Mouse (Mus musculus): Measurements from ENCODE around the gene Actr1a. TPM values are rescaled to one million over a fixed set of nuclear protein-coding genes. Genes with fewer than 3 reads are reported as not detected.

Actr1a gene
- polyA plus RNA-seq, 1 experiment from 2014 or later = 188 TPM

DNA sequence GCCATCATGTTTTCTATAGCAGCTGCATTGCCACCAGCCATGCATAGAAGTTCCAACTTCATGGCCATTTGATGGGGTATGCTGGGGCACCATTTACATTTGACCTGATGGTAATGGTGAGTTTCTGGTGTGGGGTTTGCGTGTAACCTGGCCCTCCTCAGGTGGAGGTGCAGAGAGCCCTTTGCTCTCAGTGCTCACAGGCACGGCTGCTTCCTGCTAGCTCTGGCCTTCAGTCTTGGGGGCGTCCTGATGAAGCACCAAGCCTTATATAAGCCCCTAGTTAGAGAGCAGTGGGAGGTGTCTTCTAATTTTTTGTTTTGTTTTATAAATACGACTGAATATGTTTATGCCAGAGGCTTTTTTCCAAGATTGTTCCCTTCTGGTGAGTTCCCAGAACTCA lies 22.5 kb upstream of the Actr1a start:
- Histone ChIP-seq H3K27me3 (ENCODE audit: low read depth, poor library complexity, severe bottlenecking) (no peaks in the 10 kb centered on the region), H3K4me1 (peaks cover 28% of the 10 kb centered on the region), H3K36me3 (peaks cover 11% of the 10 kb centered on the region), H3K27ac (replicated peaks) (no peak overlapping the region), H3K9me3 (replicated peaks) (no peaks in the 10 kb centered on the region), H3K4me3 (no peak overlapping the region)
- 88% methylated on average over 4 of the region's 4 CpGs for WGBS
- DNase-seq (ENCODE audit: low spot score) = no peak

DNA sequence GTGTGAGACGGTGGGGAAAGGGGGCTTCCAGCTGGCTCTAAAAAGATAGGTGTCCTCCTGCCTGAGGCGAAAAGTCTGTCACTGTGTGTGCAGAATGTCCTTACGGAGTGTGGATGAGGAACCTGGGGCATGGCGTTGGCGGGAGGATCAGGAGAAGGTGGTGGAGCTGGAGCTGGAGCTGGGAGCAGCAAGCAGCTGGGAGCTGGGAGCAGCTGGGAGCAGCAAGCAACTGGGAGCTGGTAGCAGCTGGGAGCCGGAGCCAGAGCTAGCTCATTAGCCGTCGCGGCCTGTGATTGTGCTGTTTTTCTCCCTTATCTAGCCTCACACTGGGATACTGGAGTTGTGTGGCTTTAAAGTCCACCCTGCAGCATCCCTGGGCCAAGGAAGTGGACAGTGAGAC lies 20.7 kb upstream of the Actr1a start:
- 79% methylated on average over 9 of the region's 9 CpGs for WGBS
- H3K4me1 ChIP-seq = peaks cover 11% of the 10 kb centered on the region
- no peak for DNase-seq (ENCODE audit: low spot score)
- 0 out of 2 replicates have a peak overlapping the region, but pooled peaks have one; percentile 13 for H3K27ac ChIP-seq (replicated peaks)
- no peaks in the 10 kb centered on the region for H3K9me3 ChIP-seq (replicated peaks)
- no peak overlapping the region for H3K4me3 ChIP-seq
- H3K27me3 ChIP-seq (ENCODE audit: low read depth, poor library complexity, severe bottlenecking) = no peaks in the 10 kb centered on the region
- H3K36me3 ChIP-seq = peaks cover 24% of the 10 kb centered on the region

DNA sequence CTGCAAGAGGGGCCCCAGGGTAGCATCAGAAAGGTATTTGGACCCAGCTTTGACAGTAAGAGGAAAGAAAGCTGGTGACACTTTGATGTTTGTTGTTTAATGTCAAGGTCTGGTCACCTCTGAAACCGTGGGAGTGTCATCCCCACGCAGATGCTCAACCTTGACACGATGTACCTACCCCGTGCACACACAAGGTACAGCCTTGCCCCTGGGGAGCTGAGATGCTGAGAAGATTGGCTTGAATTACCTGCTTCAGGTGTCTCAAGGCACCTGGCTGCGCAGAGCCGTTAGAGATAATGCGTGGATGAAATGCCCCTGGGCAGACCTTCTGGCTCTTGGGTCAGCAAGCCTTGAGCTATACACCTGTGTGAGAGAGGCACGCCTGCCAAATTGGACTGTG lies 18.9 kb upstream of the Actr1a start:
- H3K9me3 ChIP-seq (replicated peaks) = no peaks in the 10 kb centered on the region
- no peak overlapping the region for H3K27ac ChIP-seq (replicated peaks)
- DNase-seq (ENCODE audit: low spot score) = no peak
- 95% methylated on average over 8 of the region's 8 CpGs for WGBS
- H3K4me3 ChIP-seq = no peak overlapping the region
- no peaks in the 10 kb centered on the region for H3K27me3 ChIP-seq (ENCODE audit: low read depth, poor library complexity, severe bottlenecking)
- H3K4me1 ChIP-seq = peaks cover 7% of the 10 kb centered on the region
- H3K36me3 ChIP-seq = peaks cover 42% of the 10 kb centered on the region

DNA sequence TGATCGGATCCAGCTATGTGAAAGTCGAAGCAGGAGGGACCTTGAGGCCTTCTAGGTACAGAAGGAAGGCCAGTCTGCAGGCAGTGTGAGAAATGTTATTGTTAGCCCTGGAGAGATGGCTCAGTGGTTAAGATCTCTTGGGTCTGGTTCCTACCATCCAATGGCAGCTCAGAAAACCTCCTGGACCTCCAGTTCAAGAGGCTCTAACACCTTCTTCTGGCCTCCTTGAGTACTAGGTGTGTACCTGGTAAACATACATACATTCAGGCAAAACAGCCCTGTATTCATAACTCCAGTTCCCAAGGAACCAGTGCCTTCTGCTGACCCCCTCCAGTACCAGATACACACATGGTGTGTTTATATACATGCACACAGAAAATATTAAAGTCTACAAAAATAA lies 18.4 kb upstream of the Actr1a start:
- no peak for DNase-seq (ENCODE audit: low spot score)
- no peaks in the 10 kb centered on the region for H3K9me3 ChIP-seq (replicated peaks)
- no peak overlapping the region for H3K27ac ChIP-seq (replicated peaks)
- no peaks in the 10 kb centered on the region for H3K27me3 ChIP-seq (ENCODE audit: low read depth, poor library complexity, severe bottlenecking)
- 93% methylated on average over 2 of the region's 2 CpGs for WGBS
- H3K36me3 ChIP-seq = peaks cover 46% of the 10 kb centered on the region
- no peak overlapping the region for H3K4me3 ChIP-seq
- peaks cover 12% of the 10 kb centered on the region for H3K4me1 ChIP-seq

DNA sequence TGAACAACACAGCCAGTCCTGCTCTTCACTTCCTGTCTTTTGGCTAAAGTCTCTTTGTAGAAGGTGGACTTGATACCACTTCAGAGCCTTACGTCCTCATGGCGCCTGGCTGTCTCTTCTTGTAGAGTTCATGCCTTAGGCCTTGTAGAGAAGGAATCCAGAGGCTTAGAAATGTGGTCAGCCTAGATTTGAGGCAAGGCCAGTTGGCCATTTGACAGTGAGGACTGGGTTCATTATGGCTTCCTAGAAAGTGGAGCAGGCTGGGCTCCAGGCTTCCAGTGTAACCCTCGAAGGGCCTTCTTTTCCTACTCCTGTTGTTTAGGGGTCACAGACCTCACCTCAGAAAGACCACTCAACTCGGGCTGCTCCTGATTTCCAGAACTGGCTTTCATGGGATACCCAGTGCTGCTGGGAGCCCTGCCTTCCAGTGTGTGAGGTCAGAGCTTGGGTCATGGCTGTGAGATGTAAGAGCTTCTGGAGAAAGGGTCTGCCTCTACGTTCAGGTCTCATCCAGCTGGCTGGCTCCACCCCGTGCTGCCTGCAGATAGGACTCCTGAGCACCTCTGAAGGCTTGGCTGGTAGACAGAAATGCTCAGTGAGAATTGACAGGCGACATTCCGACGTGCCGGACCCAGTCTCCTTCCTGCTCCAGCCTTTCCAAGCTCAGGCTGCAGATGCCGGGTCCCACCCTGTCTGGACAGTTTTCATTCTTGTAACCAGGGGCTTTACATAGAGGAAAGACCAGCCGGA lies 16.7 kb upstream of the Actr1a start:
- DNase-seq (ENCODE audit: low spot score) = no peak
- H3K36me3 ChIP-seq = peaks cover 61% of the 10 kb centered on the region
- H3K27me3 ChIP-seq (ENCODE audit: low read depth, poor library complexity, severe bottlenecking) = no peaks in the 10 kb centered on the region
- peaks cover 26% of the 10 kb centered on the region for H3K4me1 ChIP-seq
- 90% methylated on average over 12 of the region's 12 CpGs for WGBS
- H3K27ac ChIP-seq (replicated peaks) = no peak overlapping the region
- no peak overlapping the region for H3K4me3 ChIP-seq
- H3K9me3 ChIP-seq (replicated peaks) = no peaks in the 10 kb centered on the region

DNA sequence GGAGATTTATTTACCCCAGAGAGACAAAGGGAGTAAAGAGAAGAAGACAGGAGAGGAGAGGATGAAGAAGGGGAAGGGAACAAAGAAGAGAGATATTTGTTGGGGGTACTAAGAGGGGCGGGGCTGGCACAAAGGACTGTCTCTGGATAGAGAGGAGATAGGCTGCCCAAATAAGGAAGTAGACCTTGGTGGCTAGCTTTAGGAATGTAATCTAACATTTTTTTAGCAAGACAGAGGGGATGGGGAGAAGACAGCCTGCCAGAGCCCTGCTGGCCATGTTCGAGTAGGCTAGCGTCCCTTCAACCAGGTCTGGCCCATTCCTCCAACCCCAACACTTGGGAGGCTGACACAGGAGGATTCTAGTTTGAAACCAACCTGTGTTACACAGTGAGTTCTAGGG lies 14.0 kb upstream of the Actr1a start:
- Histone ChIP-seq H3K4me1 (peaks cover 26% of the 10 kb centered on the region), H3K36me3 (peaks cover 81% of the 10 kb centered on the region), H3K4me3 (no peak overlapping the region), H3K9me3 (replicated peaks) (no peaks in the 10 kb centered on the region), H3K27me3 (ENCODE audit: low read depth, poor library complexity, severe bottlenecking) (no peaks in the 10 kb centered on the region), H3K27ac (replicated peaks) (no peak overlapping the region)
- DNase-seq (ENCODE audit: low spot score) = no peak
- 75% methylated on average over 3 of the region's 3 CpGs for WGBS

DNA sequence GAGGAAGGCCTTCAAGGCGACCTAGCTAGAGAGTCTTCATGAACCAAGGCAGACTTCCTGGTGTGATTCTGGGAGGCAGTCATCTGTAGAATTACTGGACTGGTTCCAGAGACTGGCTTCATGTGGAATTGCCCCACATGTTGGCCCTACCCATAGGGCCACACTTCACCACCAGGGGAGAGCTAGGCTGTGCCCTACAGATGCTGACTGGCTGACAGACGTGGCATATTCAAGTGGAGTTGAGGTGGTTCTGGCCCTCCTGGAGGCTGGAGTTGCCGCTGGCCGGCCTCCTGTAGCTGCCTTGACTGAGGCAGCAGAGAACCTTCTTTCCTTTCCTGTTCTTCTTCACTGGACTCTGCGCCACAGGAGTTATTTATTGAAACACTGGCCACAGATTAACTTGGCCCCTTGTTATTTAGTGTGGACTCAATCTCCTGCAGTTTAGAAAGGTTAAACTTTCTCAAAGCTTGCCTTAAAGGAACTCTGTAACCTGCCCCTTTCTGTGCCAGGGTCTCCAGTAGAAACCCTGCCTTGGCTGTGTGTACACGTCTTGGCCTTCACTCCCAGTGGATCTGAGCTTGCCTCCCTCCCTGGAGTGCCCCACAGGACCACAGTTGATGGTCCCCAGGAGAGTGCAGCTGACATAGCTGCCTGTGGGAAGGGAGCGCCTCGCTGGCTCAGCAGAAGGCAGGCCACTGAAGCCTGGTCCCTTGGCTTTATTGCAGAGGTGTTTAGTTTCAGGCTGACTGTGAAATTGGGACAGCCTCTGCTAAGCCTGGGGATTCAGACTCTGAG lies 11.2 kb upstream of the Actr1a start:
- peaks cover 96% of the 10 kb centered on the region for H3K36me3 ChIP-seq
- H3K4me1 ChIP-seq = peaks cover 26% of the 10 kb centered on the region
- H3K27me3 ChIP-seq (ENCODE audit: low read depth, poor library complexity, severe bottlenecking) = no peaks in the 10 kb centered on the region
- no peak for DNase-seq (ENCODE audit: low spot score)
- no peaks in the 10 kb centered on the region for H3K9me3 ChIP-seq (replicated peaks)
- H3K4me3 ChIP-seq = no peak overlapping the region
- no peak overlapping the region for H3K27ac ChIP-seq (replicated peaks)
- WGBS = 81% methylated on average over 8 of the region's 8 CpGs

DNA sequence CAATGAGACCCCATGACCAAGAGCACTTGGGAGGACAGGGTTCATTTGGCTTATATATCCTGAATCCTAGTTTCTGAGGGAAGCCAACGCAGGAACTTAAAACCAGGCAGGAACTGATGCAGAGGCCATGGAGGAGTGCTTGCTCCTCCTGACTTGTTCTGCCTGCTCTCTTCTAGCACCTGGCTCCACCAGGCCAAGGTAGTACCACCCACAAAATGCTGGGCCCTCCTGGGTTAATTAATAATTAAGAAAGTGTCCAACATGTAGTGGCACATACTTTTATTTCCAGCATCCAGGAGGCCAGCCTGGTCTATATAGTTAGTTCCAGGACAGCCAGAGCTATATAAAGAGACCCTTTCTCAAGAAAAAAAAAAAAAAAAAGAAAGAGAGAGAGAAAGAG lies 8.5 kb upstream of the Actr1a start:
- DNase-seq (ENCODE audit: low spot score) = no peak
- H3K27me3 ChIP-seq (ENCODE audit: low read depth, poor library complexity, severe bottlenecking) = no peaks in the 10 kb centered on the region
- peaks cover 84% of the 10 kb centered on the region for H3K36me3 ChIP-seq
- H3K4me1 ChIP-seq = peaks cover 28% of the 10 kb centered on the region
- no peaks in the 10 kb centered on the region for H3K9me3 ChIP-seq (replicated peaks)
- WGBS = 90% methylated on average over 1 of the region's 1 CpGs
- H3K27ac ChIP-seq (replicated peaks) = no peak overlapping the region
- no peak overlapping the region for H3K4me3 ChIP-seq

DNA sequence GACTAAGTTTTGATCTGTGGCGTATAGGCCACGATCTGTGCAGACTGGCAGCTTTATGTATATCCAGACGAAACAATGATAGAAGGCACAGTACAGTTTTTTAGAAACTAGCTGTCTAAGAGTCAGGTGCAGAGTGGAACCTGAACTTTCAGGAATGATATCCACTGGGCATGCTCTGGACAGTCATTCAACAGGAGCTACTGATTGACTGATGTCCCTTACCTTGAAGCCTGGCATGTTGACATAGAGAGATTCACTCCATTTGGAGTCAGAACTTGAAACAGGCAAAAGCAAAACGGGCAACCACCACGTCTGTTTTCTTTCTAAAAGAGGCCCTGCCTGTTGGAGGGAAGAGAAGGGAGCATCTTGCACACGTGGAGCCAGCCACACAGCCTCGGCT lies 5.0 kb upstream of the Actr1a start:
- H3K9me3 ChIP-seq (replicated peaks) = no peaks in the 10 kb centered on the region
- H3K27me3 ChIP-seq (ENCODE audit: low read depth, poor library complexity, severe bottlenecking) = no peaks in the 10 kb centered on the region
- no peak for DNase-seq (ENCODE audit: low spot score)
- H3K27ac ChIP-seq (replicated peaks) = no peak overlapping the region; the same call in 1 of the 2 replicates
- no peak overlapping the region for H3K4me3 ChIP-seq
- peaks cover 38% of the 10 kb centered on the region for H3K4me1 ChIP-seq
- H3K36me3 ChIP-seq = peaks cover 53% of the 10 kb centered on the region
- 91% methylated on average over 7 of the region's 7 CpGs for WGBS

DNA sequence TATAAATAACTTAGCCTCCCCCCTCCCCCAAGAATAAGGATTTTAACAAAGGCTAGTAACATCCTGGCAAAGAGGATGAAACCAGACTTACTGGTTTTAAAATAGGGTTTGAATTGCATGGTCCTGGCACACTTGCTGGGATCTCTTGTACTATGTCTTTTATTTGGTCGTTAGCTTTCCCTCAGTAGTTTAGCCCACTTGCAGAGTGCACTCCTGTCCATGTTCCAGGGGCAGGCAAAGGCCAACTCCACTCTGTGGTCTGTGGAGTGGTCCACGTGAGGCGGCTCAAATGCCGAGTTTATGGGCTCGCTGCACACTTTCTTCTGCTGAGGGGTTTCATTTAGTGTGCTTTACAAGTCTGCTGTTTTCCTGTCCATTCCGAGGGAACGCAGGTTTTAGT lies 4.3 kb upstream of the Actr1a start:
- Histone ChIP-seq H3K9me3 (replicated peaks) (no peaks in the 10 kb centered on the region), H3K36me3 (peaks cover 46% of the 10 kb centered on the region), H3K27me3 (ENCODE audit: low read depth, poor library complexity, severe bottlenecking) (no peaks in the 10 kb centered on the region), H3K27ac (replicated peaks) (no peak overlapping the region), H3K4me3 (no peak overlapping the region), H3K4me1 (peaks cover 38% of the 10 kb centered on the region)
- no peak for DNase-seq (ENCODE audit: low spot score)
- WGBS = 87% methylated on average over 7 of the region's 7 CpGs

DNA sequence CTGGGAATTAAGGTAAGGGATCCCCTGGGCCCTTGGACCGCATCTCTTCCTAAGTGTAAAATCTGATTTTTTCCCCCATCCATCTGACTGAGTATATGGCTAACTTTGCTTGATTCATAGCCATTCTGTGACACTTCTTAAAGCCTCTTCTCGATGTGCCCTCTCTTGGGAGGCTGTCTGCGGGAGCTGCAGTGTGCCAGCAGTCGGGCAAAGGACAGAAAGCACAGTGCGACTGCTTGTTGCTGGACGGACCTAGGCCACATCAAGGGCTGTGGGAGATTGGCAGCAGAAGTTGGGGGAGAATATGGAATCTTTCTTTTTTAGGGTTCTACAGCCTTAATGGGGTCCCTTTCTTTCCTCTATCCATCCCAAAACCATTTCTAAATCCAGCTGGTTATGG lies 3.8 kb upstream of the Actr1a start:
- Histone ChIP-seq H3K9me3 (replicated peaks) (no peaks in the 10 kb centered on the region), H3K4me3 (no peak overlapping the region), H3K4me1 (peaks cover 42% of the 10 kb centered on the region), H3K27ac (replicated peaks) (no peak overlapping the region), H3K36me3 (peaks cover 41% of the 10 kb centered on the region), H3K27me3 (ENCODE audit: low read depth, poor library complexity, severe bottlenecking) (no peaks in the 10 kb centered on the region)
- DNase-seq (ENCODE audit: low spot score) = no peak
- WGBS = 89% methylated on average over 6 of the region's 6 CpGs

DNA sequence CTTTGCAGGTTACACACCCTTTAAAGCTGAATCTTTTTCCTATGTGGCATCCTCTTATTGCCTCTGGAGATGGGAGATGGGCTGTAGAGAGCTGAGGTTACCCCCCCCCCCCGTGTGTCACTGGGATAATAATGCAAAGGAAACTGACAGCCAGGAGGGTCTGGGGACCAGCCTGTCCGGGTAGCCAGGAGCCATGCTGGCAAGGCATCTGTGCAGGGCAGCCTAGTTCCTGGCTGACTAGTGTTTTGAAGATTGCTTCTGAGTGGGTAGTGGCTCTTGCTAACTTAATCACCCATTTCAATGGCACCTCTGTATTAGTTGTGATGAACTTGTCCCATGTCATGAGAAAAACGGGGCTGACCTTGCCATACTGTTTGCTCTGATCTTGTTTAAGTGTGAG lies 2.9 kb upstream of the Actr1a start:
- H3K27ac ChIP-seq (replicated peaks) = no peak overlapping the region
- peaks cover 52% of the 10 kb centered on the region for H3K4me1 ChIP-seq
- H3K27me3 ChIP-seq (ENCODE audit: low read depth, poor library complexity, severe bottlenecking) = no peaks in the 10 kb centered on the region
- H3K9me3 ChIP-seq (replicated peaks) = no peaks in the 10 kb centered on the region
- no peak for DNase-seq (ENCODE audit: low spot score)
- WGBS = 53% methylated on average over 3 of the region's 3 CpGs
- H3K36me3 ChIP-seq = peaks cover 31% of the 10 kb centered on the region
- peak overlapping the region; percentile 90 for H3K4me3 ChIP-seq

DNA sequence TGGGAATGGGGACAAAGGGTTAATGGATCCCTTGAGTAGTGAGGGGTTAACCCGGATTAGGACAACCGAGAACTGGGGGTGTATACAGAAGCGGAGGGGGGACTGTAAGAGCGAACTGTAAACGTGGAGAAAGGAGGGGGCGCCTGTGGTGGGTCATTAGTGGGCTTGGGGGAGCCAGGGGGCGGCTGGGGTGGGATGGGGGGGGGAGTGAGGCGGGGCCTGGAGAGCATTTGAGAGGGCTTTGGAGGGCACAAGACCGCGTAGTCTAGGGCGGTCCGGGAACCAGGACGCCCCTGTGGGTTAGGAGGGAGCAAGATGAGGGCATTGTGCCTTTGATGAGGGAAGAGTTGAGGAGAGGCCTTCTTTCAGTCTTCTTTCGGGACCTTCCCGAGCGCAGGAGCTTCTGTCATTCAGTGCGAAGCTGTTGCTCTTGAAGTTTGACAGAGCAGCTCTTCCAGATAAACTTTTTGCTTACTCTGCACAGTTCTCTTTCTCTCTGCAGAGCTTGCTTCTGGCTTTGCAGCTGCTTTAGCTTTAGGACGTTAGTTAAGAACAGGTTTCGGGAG lies 2.0 kb upstream of the Actr1a start:
- Histone ChIP-seq H3K4me3 (peak overlapping the region; percentile 90), H3K27me3 (ENCODE audit: low read depth, poor library complexity, severe bottlenecking) (no peaks in the 10 kb centered on the region), H3K4me1 (peaks cover 54% of the 10 kb centered on the region), H3K27ac (replicated peaks) (peak overlapping the region; percentile 93), H3K9me3 (replicated peaks) (no peaks in the 10 kb centered on the region), H3K36me3 (peaks cover 22% of the 10 kb centered on the region)
- DNase-seq (ENCODE audit: low spot score) = peak; percentile 55
- WGBS = 3% methylated on average over 19 of the region's 19 CpGs
